Mouse (Mus musculus) CD8-positive naive resting alpha-beta T cell, adult 2 months (primary cell): Measurements from ENCODE around the gene Ucn.

Experiments used
- DNase-seq, 2 experiments: peaks; one replicate each; pipeline ENCODE4 v3.0.0; 2022; ENCODE audit warnings: low read depth in 2 of 2, low spot score in 2 of 2

Ucn gene

DNA sequence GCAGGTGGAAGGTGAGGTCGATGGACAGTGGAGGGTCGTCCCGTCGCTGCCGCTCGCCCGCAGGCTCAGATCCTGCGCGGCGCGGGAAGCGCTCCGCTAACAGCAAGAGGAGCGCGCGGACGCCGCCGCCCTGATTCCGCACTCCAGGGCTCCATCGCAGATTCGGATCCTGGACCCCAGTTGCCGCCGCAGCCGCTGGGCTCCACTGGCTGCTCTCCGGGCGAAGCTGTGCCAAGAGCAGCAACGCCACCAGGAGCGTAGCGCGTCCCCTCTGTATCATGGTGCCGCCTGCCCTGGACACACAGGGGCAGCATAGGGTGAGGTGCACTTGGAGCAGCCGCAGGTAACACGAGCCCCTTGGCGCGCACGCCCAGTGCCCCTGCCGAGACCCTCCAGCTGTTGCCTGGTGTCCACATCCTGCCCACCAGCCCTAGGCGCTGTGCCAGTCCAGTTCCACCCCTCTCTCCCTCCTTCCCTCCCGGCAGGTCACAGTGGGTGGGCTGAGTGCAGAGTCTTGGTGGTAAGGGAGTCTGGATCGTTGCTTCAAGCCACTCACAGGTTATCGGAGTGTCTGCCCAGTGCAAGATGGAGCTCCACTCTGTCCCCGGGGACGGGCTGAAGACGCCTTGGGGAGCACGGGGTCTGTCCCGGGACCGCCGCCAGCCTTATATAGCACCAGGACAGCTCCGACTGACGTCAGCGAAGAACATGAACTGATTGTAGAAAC, at the start of gene Ucn:
Ucn (minus strand) TSS at position 589 of the 727 bp plus-strand sequence.
- DNase-seq: no peak

DNA sequence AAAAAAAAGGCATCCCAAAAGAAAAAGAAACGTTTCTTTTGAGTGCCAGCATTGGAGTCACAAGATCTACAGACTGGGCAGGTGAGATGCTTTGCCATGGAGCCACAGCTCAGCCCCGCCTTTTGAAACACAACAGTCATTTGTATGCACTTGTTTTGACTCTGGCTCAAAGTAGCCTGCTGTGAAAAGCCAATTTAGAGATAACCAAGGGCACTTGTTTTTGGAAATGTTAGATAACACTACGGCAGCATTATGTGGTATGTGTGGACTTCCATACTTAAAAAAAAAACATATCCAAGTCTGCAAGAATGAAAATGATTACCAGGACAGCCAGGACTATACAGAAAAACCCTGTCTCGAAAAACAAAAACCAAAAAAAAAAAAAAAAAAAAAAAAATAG, 45.0 kb upstream of the Ucn start:
- no peak for DNase-seq

DNA sequence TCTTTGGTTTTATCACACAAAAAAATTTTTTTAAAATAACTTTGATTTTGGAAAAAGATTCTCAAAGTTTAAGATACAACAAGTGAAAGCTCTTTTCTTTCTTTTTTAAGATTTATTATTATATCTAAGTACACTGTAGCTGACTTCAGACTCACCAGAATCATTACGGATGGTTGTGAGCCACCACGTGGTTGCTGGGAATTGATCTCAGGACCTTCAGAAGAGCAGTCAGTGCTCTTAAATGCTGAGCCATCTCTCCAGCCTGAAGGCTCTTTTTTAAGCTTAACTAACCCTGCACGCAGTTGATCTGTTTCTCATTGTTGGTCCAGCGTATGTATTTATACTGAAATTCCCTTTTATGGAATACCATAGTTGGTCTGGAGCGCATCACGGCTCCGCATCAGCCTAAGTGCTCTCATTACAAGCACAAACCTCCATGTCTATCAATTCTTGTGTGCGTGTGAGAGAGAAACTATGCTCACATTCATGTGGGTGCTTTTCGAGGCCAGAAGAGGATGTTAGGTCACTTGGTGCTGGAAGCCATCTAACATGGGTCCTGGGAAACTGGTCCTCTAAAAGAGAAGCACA, 42.6 kb upstream of the Ucn start:
- DNase-seq: no peak

DNA sequence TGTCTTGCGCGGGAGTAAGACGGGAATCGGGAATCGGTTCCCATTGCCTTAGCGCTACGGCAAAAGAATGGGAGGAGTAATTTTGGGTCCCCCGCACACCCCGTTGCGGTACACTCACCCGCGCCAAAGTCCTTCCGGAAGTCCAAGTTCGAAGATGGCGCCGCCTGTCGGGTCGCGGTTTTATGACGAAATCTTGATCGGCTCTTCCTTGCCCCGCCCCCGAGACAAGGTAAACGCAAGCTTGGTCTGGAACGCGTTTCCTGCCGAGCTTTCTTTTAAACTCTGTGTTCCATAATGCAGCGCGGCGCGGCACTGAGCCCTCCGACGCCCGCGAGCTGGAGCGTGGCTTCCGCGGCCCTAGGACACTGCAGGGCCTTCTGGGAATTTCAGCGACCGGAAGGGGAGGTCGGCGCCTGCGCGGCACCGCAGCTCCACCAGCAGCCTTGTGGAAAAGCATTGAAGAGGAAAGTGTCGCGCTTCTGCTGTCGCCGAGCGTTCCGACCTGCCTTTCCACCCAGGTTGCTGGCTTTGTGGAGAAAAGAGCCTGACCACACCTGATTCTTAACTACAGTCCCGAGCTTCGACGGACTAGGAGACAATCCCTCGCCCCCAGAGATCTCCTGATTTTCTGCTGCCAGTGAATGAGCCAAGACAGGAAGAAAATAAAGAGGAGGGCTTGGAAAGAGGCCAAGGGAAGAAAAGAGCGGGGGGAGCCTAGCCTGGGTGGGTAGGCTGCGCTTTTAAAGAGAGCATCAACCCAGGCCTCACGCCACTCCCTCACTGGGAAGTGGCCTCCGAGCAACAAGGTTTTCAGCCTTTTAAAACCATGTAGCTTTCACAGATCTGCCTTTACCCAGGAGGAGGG, 41.4 kb upstream of the Ucn start, which contains the start of the genes Gm29609 and Gtf3c2:
Gm29609 (minus strand) TSS at position 146 of the 865 bp plus-strand sequence.
Gtf3c2 (minus strand) TSS at position 379 of the 865 bp plus-strand sequence.
- peak; percentile 95 to 97 for DNase-seq

DNA sequence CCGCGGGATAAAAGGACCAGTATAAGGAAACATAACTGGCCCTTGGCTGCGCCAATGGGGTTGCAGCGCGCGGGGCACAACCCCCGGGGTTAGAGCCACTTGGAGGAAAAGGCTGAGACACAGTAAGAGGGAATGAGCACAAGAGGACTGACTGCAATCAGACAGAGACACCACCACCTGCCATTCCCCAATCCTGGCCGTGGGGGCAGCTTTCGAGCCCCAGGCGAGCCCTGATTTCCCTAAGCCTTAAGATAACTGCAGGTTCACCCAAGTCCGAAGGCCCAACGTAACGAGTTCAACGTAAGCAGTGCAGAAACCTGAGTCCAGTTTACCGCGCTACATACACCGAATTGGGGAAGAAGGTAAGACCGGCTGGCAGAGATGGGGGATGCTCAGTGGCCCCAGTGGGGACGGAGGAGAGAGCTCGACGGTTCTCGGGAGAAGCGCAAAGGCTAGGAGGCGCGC, 40.7 kb upstream of the Ucn start:
- DNase-seq: no peak

DNA sequence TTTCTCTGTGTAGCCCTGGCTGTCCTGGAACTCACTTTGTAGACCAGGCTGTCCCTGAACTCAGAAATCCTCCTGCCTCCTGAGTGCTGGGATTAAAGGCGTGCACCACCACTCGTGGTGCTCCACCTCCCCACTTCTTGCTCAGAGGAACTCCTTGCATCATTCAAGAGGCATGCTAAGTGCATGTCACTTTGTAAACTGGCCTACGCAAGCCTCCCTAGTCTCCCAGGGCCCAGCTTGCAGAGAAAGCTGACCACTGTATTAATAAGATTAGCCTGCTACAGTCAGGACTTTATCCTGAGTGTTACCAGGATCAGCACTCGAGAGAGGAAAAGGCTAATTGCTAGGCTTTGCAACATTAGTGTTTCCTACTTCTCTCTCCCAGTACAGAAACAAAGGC, 30.0 kb upstream of the Ucn start:
- DNase-seq: no peak

DNA sequence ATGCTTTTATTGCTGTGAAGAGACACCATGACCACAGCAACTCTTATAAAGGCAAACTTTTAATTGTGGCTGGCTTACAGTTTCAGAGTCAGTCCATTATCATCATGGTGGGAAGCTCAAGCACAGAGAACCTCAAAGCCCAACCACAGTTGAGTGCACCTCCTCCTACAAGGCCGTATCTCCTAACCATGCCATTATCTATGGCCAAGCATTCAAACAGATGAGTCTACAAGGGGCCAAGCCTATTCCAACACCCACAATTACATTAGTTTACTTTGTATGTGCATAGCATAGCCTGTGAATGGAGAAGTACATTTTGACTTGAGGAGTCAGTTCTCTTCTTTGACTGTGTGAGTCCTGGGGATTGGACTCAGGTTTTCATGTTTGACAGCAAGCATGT, 26.2 kb upstream of the Ucn start:
- no peak for DNase-seq

DNA sequence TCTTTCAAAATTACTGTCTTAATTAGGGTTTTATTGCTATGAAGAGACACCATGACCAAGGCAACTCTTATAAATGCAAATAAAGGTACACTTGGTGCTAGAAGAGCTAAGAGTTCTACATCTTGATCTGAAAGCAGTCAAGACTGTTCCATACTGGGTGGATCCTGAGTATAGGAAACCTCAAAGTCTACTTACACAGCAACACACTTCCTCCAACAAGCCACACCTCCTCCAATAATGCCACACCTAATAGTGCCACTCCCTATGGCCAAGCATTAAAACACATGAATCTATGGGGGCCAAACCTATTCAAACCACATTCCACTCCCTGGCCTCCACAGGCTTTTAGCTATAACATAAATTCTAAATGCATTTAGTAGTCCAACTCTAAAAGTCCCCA, 23.8 kb upstream of the Ucn start:
- no peak for DNase-seq

DNA sequence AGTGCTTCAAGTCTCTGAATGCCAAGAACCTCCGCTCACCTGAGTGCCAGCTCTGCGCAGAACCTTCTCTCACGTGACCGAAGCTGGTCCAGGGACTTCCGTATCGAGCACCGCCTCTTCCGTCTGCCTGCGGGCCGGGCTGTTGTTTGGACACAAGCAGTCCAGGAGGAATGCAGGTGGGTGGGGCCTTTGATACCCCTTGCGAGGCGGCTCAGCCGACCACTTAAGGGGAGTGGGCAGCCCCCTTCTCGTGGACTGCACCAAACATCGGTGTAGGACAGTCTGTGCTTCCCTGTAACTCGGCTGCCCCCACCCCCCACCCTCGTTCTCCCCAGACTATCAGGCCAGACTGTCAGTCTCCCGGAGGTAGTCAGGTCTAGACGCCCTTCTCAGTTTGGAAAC, 15.5 kb upstream of the Ucn start, which contains the start of gene Mpv17:
Mpv17 (minus strand) TSS at position 100 of the 402 bp plus-strand sequence.
- peak; percentile 41 to 57 for DNase-seq

DNA sequence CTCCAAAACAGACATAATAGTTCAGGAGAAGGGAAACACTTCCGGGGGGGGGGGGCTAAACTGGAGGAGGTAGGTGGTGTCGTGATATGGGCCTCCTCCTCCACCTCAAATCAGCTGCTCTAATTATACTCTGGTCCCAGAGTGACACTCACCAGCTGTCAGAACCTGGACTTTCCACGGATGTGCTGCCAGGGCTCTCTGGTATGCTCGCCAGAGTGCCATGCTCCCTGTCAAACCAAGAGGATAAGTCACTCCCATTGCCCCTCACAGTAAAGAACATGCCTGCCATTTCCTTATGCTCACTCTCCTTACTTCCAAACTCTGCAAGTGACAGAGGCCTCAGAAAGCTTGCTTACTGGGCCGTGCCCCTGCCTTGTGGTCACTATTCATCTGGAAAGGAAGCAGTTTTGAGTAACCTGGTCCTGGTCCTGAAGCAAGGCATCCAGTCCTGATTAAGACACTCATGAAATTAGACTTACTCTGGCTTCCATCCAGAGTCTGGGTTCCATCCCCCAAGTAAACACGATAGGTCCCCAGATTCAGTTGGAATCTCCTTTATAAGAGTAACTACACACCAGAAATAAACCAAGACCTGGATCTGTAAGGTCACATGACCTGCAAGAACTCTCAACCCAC, 15.0 kb upstream of the Ucn start:
- DNase-seq: no peak

DNA sequence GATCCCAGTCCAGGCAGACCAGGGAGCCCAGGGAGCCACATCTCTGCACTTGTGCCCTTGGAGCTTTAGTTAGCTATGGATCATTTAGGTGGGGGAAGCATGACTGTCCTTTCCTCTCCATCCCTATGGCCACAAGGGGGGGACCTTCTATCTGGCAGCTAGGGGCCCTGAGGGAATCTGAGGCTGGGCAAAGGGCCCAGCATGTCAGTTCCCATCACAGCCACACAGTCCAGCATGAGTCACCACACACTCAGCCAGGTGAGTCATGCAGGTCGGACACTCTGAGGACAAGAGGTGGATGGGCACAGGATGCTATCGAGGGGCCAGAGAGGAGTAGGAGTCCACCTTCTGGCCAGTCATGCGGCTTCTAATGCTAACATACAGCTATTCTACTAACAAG, 13.1 kb upstream of the Ucn start:
- no peak for DNase-seq

DNA sequence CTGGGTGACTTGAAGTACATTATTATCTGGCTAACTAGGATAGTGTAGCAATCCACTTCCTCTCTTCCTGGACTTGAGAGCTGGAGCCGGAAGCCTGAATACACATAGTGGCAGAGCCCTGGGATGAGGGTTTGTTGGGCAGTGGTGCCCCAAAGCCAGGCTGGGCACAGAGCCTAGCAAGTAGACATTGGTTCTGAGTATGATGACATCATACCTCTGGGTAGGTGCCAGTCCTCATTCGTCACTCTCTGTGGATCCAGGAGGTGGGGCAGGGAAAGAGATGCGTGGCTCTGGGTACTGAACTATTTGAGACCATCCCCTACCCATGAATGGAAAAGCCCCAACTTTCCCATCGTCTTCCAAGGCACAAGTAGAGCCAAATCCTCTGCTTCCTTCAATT, 11.2 kb upstream of the Ucn start:
- DNase-seq: no peak

DNA sequence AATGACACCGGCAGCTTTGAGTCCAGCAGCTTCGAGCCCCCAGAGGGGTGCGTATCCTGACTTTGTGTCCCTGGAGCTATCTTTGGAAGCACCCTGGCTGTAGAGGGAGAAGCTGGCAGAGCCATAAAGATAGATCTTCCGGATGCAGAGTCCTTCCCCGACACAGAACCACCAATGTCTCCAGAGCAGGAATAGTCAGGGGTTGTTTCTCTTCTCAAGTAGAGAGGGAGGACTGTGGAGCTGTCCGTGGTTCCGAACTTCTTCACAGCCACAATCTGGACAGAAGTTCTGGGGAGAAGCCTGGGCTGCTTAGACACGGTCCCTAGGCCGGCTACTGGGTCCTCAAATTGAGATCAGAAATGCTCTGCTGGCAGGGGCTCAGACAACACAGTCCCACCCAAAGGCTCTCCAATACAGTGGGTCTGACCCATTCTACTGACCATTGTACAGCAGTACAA, 368 bp upstream of the Ucn start:
- DNase-seq: no peak

DNA sequence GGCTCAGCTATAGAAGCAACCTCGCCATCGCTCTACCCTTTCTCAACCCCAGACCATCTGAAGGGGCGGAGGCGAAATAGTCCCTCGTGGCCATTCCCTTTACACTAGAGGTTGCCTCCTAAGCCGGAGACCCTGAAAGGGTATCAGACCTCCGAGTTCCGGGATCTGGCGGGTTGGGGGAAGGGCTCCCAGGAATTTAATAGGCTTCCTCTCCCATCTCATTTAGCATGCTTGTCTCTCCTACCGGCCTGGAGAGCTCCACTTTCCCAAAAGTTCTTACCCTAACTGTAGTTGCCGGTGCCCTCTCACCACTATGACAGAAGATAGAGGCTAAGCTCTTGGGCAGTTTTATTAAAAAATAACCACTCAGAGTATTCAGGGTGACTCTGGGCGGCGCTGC, 971 bp downstream of the Ucn start:
- no peak for DNase-seq

DNA sequence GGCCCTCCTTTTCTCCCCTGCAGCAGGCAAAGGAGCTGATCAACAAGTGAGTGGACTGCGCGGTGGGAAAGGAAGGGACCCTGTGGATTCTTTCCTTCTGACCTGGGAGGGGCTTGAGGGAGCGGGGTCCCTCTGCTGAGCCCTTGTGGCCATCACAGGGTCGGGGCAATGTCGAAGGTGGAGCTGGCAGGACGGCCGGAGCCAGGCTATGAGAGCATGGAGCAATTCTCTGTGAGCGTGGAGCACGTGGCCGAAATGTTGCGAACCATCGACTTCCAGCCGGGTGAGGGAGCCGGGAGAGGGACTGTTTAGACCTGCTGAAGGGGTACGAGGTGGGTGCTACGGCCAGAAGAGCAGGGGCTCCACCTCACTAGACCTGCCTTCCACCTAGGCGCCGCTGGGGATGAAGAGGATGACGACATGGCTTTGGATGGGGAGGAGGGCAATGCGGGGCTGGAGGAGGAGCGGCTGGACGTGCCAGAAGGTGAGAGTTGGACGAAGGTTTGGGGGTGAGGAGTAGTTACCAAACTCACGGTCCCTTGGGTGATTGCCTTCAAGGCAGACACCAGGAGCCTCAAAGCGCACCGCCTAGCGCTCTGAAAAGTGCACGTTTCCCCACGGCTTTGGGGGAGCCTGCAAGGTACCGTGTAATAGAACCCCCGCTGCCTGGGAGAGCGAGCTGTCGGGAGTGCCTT, 1.8 kb downstream of the Ucn start:
- DNase-seq: no peak

DNA sequence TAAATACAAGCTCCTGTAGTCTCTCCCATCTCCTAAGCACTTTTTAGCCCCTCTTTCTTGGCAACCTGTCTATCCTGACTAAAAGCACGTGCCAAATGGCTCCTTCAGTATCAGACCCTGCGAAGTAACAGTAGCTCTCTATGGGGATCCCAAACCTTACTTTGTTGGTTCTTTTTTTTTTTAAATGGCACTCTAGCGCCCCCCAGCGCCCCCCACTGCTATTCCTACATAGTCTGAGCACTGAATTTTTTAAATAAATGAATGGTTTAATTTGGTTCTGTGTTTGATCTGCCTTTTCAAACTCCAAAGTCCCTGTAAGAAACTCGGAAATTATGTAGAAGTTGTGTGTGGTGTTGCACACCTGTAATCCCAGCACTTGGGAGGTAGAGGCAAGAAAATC, 12.6 kb downstream of the Ucn start:
- DNase-seq: no peak

DNA sequence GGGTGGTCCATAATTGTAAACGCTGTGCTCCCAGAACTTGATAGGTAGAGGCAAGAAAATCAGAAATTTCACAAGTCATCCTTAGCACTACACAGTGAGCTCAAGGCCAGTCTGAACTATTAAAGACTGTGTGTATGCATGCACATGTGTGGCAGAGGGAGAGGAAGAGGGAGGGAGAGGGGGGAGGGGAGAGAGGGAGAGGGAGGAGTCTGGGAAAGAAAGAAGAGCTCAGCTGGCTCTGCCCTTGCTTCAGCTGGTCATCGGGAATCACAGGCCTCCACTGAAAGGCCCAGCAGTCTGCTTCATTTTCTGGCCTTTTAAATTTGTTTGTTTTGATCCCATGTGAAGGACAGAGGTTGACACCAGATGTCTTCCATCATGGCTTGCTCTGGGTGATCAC, 15.1 kb downstream of the Ucn start:
- no peak for DNase-seq

DNA sequence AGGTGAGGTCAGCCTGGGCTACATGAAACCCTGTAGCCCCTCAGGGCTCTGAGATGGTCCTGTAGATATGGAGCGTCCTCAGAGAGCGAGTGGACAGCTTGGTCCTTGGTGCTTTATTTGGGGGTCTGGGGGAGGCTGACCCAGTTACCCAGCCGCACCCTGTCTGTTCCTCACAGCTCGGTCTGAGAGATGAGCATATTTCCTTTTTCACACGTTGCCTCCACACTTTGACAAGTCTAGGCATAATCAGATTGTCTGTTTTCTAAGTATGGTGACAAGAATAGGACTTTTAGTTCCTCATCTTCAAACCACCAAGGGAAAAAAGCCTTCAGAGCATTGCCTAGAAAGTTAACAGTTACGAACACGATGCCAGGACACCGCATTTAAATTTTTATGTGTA, 17.5 kb downstream of the Ucn start:
- DNase-seq: no peak

DNA sequence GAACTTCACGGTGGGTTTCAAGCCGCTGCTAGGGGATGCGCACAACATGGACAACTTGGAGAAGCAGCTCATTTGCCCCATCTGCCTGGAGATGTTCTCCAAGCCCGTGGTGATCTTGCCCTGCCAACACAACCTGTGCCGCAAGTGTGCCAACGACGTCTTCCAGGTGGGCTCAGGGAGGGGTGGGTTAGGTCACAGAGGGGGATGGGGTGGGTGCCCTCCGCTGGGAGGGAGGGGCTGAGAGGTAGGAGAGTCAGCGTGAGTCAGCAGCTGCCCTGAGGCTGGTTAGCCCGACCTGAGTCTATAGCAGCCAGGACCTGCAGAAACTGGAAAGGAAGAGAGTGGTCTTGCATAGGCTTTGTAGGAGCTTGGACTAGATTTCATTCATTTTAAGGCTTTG, 21.7 kb downstream of the Ucn start:
- DNase-seq: no peak

DNA sequence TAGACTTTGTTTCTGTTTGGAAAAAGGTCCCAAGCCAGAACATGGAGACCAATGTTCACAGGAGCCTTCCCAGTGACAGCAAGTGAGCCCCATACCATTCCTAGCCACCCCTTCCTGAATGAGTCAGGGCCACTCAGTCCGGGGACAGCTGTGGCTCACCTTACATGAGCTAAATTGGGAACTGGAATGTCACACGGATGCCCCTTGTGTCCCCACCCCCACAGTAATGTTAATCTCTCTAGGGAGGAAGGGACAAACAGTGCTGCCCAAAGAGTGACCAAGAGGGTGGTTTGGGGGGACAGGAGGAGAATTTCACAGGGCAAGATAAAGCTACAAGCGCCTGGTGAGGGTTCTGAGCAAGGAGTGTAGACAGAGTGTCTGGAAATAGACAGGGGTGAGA, 22.3 kb downstream of the Ucn start, which contains the start of gene Trim54:
Trim54 (plus strand) TSS at position 359 of the 400 bp plus-strand sequence.
- DNase-seq: no peak
